Mouse (Mus musculus) liver, embryonic 13.5 days (tissue): ENCODE results near the gene Isy1. TPM values are rescaled to one million over a fixed set of nuclear protein-coding genes. Genes with fewer than 3 reads are reported as not detected.
"Not testable (repeated sequence)": the region's sequence is repeated elsewhere in the genome, so short reads cannot be mapped to it uniquely, and the experiment has no call there.

ENCODE experiments used
- ATAC-seq: fragments of 200-750 bp; cut with Nextera tagmentation; 2 replicates; pipeline ENCODE4 v1.8.0; 2017; ENCODE audit warnings: low read depth, mild to moderate bottlenecking, moderate number of reproducible peaks, moderate library complexity
- DNase-seq: peaks from one replicate; pipeline ENCODE4 v3.0.0; 2022
- H3K27ac ChIP-seq: fragments of 300-500 bp; sonication (generic); 2 replicates; pipeline ENCODE4 v1.5.1; 2015; ENCODE audit warnings: moderate library complexity, mild to moderate bottlenecking, inconsistent platforms
- H3K27me3 ChIP-seq: fragments of 300-500 bp; sonication (generic); 2 replicates; pipeline ENCODE4 v1.6.1; 2015; ENCODE audit warnings: mild to moderate bottlenecking, inconsistent platforms
- H3K36me3 ChIP-seq: fragments of 300-500 bp; sonication (generic); 2 replicates; pipeline ENCODE4 v1.6.1; 2015; ENCODE audit warnings: mild to moderate bottlenecking, inconsistent platforms
- H3K4me1 ChIP-seq: fragments of 300-500 bp; sonication (generic); replicated peaks from 2 replicates; pipeline ENCODE4 v1.6.1; 2015; ENCODE audit warnings: inconsistent platforms
- H3K4me2 ChIP-seq: fragments of 300-500 bp; sonication (generic); 2 replicates; pipeline ENCODE4 v1.6.1; 2015; ENCODE audit warnings: inconsistent platforms, mild to moderate bottlenecking, moderate library complexity
- H3K4me3 ChIP-seq: fragments of 300-500 bp; sonication (generic); replicated peaks from 2 replicates; pipeline ENCODE4 v1.5.1; 2015; ENCODE audit warnings: mild to moderate bottlenecking, inconsistent platforms
- H3K9ac ChIP-seq: fragments of 300-500 bp; sonication (generic); 2 replicates; pipeline ENCODE4 v1.6.1; 2015; ENCODE audit warnings: mild to moderate bottlenecking, inconsistent platforms
- H3K9me3 ChIP-seq: fragments of 300-500 bp; sonication (generic); replicated peaks from 2 replicates; pipeline ENCODE4 v1.6.1; 2016; ENCODE audit warnings: inconsistent platforms
- WGBS: fragments of 180-500 bp; shearing (Covaris S2); methylation state at CpG from one replicate; pipeline ENCODE4 v1.1.7; 2015; ENCODE audit not compliant: insufficient replicate concordance; 5-methylcytosine and 5-hydroxymethylcytosine counted together
- polyA plus RNA-seq: library from polyadenylated mRNA; unstranded; fragments of >200 nt; fragmentation: Nextera tagmentation; extraction: Ambion mirVana; gene quantifications from 2 replicates; pipeline ENCODE4 v1.2.1, GENCODE M21; 2015

Gene Isy1
- polyA plus RNA-seq, 1 experiment from 2014 or later = 51.5 TPM

DNA sequence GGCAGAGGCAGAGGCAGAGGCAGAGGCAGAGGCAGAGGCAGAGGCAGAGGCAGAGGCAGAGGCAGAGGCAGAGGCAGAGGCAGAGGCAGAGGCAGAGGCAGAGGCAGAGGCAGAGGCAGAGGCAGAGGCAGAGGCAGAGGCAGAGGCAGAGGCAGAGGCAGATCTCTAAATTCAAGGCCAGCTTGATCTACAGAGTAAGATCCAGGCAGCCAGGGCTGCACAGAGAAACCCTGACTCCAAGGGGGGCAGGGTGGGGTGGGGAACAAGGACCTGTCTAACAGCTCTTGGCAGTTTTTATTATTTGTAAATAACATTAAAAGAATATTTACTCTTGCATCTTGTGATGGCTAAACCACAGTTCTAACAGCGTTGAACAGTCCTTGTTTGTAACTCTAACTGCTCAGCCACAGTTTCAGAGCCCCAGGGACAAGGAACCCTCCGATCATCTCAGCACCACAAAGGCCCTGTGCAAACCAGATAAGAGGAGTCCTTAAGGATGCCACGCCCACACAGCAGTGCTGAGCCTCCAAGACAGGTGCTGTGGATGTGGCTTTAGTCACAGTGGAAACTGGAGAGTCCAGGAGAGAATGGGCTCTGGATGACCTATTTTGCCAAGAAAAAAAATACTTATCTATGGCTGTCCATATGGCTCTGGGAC is 62.9 kb downstream of the Isy1 start:
- peaks cover 6% of the 10 kb centered on the region for H3K36me3 ChIP-seq
- H3K4me1 ChIP-seq = peaks cover 44% of the 10 kb centered on the region
- H3K27me3 ChIP-seq = 0 out of 2 replicates have a peak, but pooled peaks cover 2% of the 10 kb centered on the region
- H3K4me2 ChIP-seq = peak overlapping the region; percentile 62
- peak overlapping the region; percentile 94 for H3K27ac ChIP-seq
- no peaks in the 10 kb centered on the region for H3K9me3 ChIP-seq
- DNase-seq = peak; percentile 87
- 11% methylated on average over 3 of the region's 3 CpGs for WGBS
- H3K4me3 ChIP-seq = peak overlapping the region; percentile 50
- peak; percentile 98 for ATAC-seq
- peak overlapping the region; percentile 73 for H3K9ac ChIP-seq

DNA sequence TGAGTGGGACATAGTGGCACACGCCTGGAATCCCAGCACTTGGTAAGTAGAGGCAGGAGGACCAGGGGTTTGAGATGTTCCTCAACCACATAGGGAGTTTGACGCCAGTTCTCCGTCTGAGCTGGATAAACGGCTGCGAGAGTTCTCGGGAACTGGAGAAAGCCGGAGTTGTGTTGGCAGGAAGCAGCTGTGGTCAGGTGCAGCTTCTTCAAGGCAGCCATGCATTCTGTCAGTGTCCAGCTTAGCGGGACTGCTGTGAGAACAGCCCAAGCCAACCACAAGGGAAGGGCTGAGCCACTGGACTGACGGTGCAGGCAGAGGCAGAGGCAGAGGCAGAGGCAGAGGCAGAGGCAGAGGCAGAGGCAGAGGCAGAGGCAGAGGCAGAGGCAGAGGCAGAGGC is 63.7 kb downstream of the Isy1 start:
- Histone ChIP-seq H3K4me2 (no peak overlapping the region), H3K27me3 (0 out of 2 replicates have a peak, but pooled peaks cover 2% of the 10 kb centered on the region), H3K4me1 (peaks cover 43% of the 10 kb centered on the region), H3K36me3 (peaks cover 6% of the 10 kb centered on the region), H3K9me3 (no peaks in the 10 kb centered on the region), H3K4me3 (no peak overlapping the region), H3K27ac (no peak overlapping the region), H3K9ac (no peak overlapping the region)
- ATAC-seq (no peak), DNase-seq (no peak)
- WGBS = 48% methylated on average over 9 of the region's 9 CpGs

DNA sequence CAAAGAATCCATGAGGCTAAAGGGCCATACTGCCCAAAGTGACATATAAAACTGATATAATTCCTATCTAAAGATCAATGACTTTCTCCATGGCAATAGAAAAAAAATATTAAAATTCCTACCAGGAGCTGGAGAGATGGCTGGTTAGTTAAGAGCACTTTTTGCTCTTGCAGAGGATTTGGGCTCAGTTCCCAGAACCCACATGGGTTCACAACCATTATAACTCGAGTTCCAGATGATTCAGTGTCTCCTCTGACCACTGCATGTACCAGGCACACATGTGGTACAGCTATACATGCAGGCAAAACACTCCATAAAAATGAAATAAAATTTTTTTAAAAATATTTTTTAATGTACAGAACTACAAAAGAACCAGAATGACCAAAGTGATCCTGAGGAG is 64.1 kb downstream of the Isy1 start:
- H3K27me3 ChIP-seq = 0 out of 2 replicates have a peak, but pooled peaks cover 2% of the 10 kb centered on the region
- H3K4me1 ChIP-seq = peaks cover 40% of the 10 kb centered on the region
- DNase-seq = no peak
- no peak for ATAC-seq
- H3K9ac ChIP-seq = no peak overlapping the region
- H3K4me3 ChIP-seq = no peak overlapping the region
- no peak overlapping the region for H3K27ac ChIP-seq
- H3K36me3 ChIP-seq = peaks cover 6% of the 10 kb centered on the region
- WGBS = 33% methylated on average over 1 of the region's 1 CpGs
- no peak overlapping the region for H3K4me2 ChIP-seq
- H3K9me3 ChIP-seq = no peaks in the 10 kb centered on the region

DNA sequence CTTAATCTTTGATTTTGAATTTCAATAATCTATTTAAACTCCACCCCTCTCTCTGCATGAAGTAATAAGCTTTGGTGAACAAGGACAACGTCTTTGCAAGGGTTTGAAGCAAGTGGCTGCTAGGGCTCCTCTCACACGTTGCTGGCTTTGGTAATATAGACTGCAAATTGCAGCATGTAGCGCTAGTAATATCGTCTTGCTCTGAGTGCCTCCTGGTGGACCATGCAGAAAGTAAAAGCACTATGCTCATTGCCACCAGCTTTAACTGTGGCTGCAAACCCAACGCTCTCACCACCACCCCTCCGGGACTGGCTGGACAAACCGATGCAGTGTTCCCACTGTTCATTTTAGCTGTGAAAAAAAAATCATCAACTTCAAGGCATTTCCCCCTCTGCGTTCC is 68.0 kb downstream of the Isy1 start:
- no peak for DNase-seq
- H3K27ac ChIP-seq = no peak overlapping the region
- H3K4me3 ChIP-seq = no peak overlapping the region
- H3K9me3 ChIP-seq = no peaks in the 10 kb centered on the region
- H3K4me2 ChIP-seq = no peak overlapping the region
- peaks cover 1% of the 10 kb centered on the region for H3K4me1 ChIP-seq
- ATAC-seq = peak; percentile 52; the same call in 1 of the 2 replicates
- WGBS = 42% methylated on average over 8 of the region's 8 CpGs
- 0 out of 2 replicates have a peak, but pooled peaks cover 2% of the 10 kb centered on the region for H3K27me3 ChIP-seq
- H3K9ac ChIP-seq = no peak overlapping the region
- no peaks in the 10 kb centered on the region for H3K36me3 ChIP-seq

DNA sequence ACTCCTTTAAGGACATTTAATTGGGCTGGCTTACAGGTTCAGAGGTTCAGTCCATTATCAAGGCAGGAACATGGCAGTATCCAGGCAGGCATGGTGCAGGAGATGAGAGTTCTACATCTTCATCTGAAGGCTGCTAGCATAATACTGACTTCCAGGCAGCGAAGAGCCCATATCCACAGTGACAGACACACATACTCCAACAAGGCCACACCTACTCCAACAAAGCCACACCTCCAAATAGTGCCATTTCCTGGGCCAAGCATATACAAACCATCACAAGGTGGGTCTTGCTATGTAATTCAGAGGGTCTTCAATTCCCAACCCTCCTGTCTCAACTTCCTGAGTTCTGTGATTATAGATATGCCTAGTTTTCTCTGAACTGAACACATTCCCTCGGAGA is 74.3 kb downstream of the Isy1 start:
- not testable (repeated sequence) for H3K4me3 ChIP-seq, ATAC-seq, H3K9ac ChIP-seq, DNase-seq, H3K9me3 ChIP-seq, H3K36me3 ChIP-seq, H3K4me2 ChIP-seq, H3K27me3 ChIP-seq
- Histone ChIP-seq H3K27ac (peak overlapping the region; percentile 40; the same call in 1 of the 2 replicates), H3K4me1 (peaks cover 39% of the 10 kb centered on the region)
- WGBS = 92% methylated on average over 2 of the region's 2 CpGs

Other genes starting within 250 kb of the Isy1 start
- 4.9 and 6.7 TPM in 2 replicates for gene Prokr1, start 248.1 kb downstream of the Isy1 start, polyA plus RNA-seq
- 16.6 and 19.8 TPM in 2 replicates for gene Aplf, start 166.6 kb downstream of the Isy1 start, polyA plus RNA-seq
- gene Efcc1, start 107.9 kb downstream of the Isy1 start, polyA plus RNA-seq = 0.16 and 0.35 TPM in 2 replicates
- 32.7 and 35.6 TPM in 2 replicates for gene Gp9, start 60.7 kb downstream of the Isy1 start, polyA plus RNA-seq
- 20.6 and 24.1 TPM in 2 replicates for gene Rab43, start 26.6 kb downstream of the Isy1 start, polyA plus RNA-seq
- gene Gm45140, start 3.0 kb downstream of the Isy1 start, polyA plus RNA-seq = 3.5 and 5.8 TPM in 2 replicates
- gene Cnbp, start 12.3 kb upstream of the Isy1 start, polyA plus RNA-seq = 786 and 880 TPM in 2 replicates
- gene Copg1, start 49.0 kb upstream of the Isy1 start, polyA plus RNA-seq = 56.9 and 66.9 TPM in 2 replicates
- gene Hmces, start 75.1 kb upstream of the Isy1 start, polyA plus RNA-seq = 23.1 and 24.9 TPM in 2 replicates
- 1.8 and 2.5 TPM in 2 replicates for gene H1fx, start 142.8 kb upstream of the Isy1 start, polyA plus RNA-seq
- gene Rab7, start 206.5 kb upstream of the Isy1 start, polyA plus RNA-seq = 108 and 132 TPM in 2 replicates
- gene Rpn1, start 245.7 kb upstream of the Isy1 start, polyA plus RNA-seq = 198 and 228 TPM in 2 replicates